Mouse (Mus musculus) olfactory bulb, adult 2 months (tissue): ENCODE measurements around the gene Pus10. TPM values are rescaled to one million over a fixed set of nuclear protein-coding genes. Genes with fewer than 3 reads are reported as not detected.

Experiments used
- H3K27ac ChIP-seq: fragments of 200-500 bp; 2 replicates; pipeline ENCODE4 v1.5.1; 2012; ENCODE audit warnings: low read depth, low read length; ENCODE audit not compliant: insufficient read depth
- H3K4me1 ChIP-seq: fragments of 200-500 bp; 2 replicates; pipeline ENCODE4 v1.6.1; 2012; ENCODE audit warnings: low read length; ENCODE audit not compliant: control insufficient read depth, insufficient read depth
- H3K4me3 ChIP-seq: fragments of 200-500 bp; 2 replicates; pipeline ENCODE4 v1.5.1; 2012; ENCODE audit warnings: mild to moderate bottlenecking, low read depth, low read length, moderate library complexity; ENCODE audit not compliant: insufficient read depth
- CTCF ChIP-seq: fragments of 200-500 bp; IDR thresholded peaks from 2 replicates; pipeline ENCODE4 v1.5.1; 2012; ENCODE audit warnings: low read depth, mild to moderate bottlenecking, low read length, moderate library complexity; ENCODE audit not compliant: insufficient read depth
- POLR2A ChIP-seq: fragments of 200-500 bp; IDR thresholded peaks from 2 replicates; pipeline ENCODE4 v1.6.1; 2012; ENCODE audit warnings: mild to moderate bottlenecking, low read depth, low read length, moderate library complexity; ENCODE audit not compliant: insufficient read depth
- WGBS: fragments of 180-500 bp; shearing (Covaris S2); methylation state at CpG from one replicate; pipeline ENCODE4 v1.1.7; 2018; 5-methylcytosine and 5-hydroxymethylcytosine counted together
- polyA plus RNA-seq: library from polyadenylated mRNA; stranded (reverse); fragments of >200 nt; gene quantifications from 2 replicates; pipeline ENCODE4 v1.2.4, GENCODE M21; 2012; ENCODE audit warnings: low replicate concordance; ENCODE audit not compliant: missing spikeins, insufficient read depth, insufficient read length

Pus10 gene
- polyA plus RNA-seq, 1 experiment, result not detected

DNA sequence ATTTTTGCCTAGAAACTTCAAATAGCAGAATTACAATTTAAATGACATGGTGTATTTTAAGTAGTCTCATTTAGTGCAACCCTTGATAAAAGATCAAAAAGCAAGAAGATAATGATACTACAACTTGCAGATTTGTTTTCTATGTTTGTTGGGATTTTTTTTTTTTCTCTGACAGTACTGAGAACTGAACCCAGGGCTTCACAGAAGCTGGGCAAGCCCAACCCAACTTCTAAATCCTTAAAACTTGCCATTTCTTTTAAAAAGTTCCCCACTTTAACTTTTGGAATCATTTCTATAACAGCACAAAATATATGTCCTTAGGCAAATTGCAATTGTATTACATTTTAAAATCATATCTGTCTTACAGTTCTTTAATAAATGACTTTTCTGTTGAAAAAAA is 103.6 kb downstream of the Pus10 start:
- Histone ChIP-seq H3K4me3 (no peak overlapping the region), H3K4me1 (no peaks in the 10 kb centered on the region), H3K27ac (no peak overlapping the region)
- no peak for TF ChIP-seq POLR2A
- no peak for TF ChIP-seq CTCF

DNA sequence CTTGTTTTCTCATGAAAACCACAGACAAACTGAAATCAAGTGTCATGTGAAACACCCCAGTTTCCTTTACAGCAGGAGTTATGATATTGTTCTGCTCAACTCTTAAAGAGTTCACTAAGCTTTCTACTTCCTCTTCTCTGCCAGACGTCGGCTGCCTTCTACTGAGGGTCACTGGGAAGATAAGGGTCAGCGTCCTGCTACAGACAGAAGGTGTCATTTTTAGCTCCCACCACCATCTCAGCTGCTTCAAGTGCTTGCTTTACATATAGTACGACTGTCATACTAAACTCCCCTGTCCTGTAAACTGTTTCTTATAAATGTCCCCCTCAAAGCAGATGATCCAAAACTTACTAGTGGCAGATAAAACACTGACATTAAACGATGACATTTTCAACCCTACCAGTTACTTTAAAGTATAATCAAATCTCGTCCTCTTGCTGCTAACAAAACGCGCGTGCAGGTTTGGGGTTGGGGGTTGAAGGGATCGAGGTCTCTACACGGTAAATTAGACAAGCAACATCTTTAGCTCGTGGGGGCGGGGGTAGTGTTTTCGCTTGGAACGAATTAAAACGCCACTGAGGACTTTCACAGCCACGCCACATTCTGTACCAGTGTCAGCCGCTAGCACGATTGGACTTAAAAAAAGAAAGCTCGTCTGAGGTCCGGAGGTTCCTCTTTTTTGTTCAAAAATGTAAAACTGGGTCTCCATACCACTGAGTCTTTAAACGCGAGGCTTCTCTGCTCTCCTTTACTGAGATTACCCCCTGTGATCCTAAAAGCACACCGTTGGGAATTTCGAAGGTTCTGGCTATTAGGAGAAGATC is 104.4 kb downstream of the Pus10 start:
- H3K4me1 ChIP-seq, result no peaks in the 10 kb centered on the region
- peak overlapping the region; percentile 84 for H3K27ac ChIP-seq
- 2% methylated on average over 25 of the region's 25 CpGs for WGBS
- H3K4me3 ChIP-seq, result peak overlapping the region; percentile 91
- TF ChIP-seq POLR2A, result no peak
- TF ChIP-seq CTCF, result no peak

DNA sequence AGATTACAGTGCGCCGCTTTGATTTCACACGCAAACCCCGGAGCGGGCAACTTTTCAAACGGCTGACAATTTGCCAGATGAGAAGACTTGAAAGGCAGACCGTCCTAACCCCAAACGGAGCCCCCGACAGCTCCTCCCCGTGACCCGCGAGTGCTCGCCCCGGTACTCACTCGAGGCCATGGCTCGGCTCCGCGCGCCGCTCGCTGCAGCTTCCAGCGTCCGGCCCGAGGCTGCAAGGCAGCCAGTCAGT is 105.0 kb downstream of the Pus10 start:
- Histone ChIP-seq H3K4me3 (peak overlapping the region; percentile 91), H3K4me1 (no peaks in the 10 kb centered on the region), H3K27ac (peak overlapping the region; percentile 84)
- under 1% methylated on average over 24 of the region's 24 CpGs for WGBS
- no peak for TF ChIP-seq POLR2A
- TF ChIP-seq CTCF, result no peak

DNA sequence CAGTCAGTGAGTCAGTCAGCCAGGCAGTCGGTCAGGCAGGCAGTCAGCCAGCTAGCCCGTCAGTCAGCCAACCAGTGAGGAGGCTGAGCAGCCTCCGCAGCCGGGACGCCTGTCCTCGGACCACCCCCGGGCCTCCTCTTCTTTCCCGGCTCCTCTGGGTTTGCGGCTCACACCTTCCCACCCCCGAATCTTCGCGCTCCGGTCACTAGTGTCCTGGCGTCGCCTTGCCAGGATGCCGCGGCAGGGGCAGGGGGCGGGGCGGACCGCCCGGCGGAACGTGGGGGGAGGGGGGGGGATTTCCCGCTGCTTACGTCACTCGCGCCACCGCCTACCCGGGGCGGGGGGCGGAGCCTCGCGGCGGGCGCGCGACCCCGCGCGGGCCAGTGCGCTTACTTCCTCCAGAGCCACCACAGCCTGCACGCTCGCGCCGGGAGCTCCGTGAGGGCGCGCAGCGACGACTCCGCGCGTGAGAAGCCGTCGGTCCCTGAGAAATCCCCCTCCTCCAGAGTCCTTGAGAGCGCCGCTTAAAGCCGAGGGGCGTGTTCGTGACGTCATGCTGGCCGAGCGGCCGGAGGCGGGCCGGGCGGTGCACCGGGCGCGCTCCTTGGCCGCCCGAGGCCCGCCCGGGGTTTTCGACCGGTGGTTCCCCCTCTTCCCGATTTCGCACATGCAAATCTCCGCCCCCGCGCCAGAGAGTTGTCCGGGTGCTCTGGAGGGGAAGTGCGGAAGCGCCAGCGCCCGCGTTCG is 105.5 kb downstream of the Pus10 start, which contains the start of gene Rel:
Gene Rel, minus strand, starts transcription at position 211 of the 747 bp plus-strand sequence.
- under 1% methylated on average over 79 of the region's 88 CpGs for WGBS
- peak within 1 kb of the TSS; percentile 84 for H3K27ac ChIP-seq
- H3K4me3 ChIP-seq, result peak within 1 kb of the TSS; percentile 91
- H3K4me1 ChIP-seq, result no peaks in the 10 kb centered on the region
- TF ChIP-seq POLR2A (peak; percentile 96), CTCF (no peak)

DNA sequence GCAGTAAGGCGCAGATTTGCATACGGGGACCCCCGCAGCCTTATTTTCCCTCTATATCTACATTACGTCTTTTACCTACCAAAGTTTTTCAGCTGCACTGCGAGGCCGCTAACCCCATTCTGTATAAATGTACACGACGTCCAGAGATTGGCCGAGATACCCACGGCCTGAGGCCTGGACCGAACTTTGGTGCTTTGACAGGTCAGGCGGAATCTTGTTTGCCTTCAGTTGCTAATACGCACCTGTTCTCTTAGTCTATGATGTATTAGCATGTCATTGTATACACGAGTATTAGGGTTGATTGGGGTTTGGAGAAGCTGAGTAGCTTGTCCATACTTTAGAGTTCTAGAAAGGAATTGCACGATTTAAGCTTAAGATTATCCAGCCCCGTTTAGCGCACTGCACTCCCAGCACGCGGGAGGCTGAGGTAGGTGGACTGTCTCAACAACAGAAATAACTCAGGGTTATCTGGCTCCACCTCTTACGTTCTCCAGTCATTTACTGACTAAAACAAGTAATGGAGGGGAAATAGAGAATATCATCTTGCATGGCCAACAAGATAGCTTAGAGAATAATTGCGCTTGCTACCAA is 106.1 kb downstream of the Pus10 start:
- Histone ChIP-seq H3K4me3 (peak overlapping the region; percentile 91), H3K4me1 (no peaks in the 10 kb centered on the region), H3K27ac (peak overlapping the region; percentile 81; the same call in 1 of the 2 replicates)
- no peak for TF ChIP-seq CTCF
- no peak for TF ChIP-seq POLR2A
- 8% methylated on average over 21 of the region's 21 CpGs for WGBS

DNA sequence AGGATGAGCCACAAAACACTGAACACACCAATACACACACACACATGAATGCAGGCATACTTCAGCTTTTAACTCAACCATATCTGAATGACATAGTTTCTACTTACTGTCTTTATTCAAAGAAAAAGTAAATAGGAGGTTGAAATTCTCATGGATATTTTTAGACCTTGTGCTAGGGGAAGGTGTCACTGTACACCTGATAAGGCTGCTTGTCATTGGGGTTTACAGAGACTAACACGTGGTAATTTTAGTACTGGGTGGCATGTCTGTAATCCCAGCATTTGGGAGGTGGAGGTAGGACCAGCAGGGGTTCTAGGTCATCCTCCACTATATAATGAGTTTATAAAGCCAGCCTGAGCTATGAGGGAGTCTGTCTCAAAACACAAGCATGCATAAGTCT is 107.0 kb downstream of the Pus10 start:
- whole genome bisulfite sequencing, result 60% methylated on average over 1 of the region's 1 CpGs
- Histone ChIP-seq H3K27ac (no peak overlapping the region), H3K4me3 (no peak overlapping the region), H3K4me1 (no peaks in the 10 kb centered on the region)
- no peak for TF ChIP-seq POLR2A
- no peak for TF ChIP-seq CTCF

DNA sequence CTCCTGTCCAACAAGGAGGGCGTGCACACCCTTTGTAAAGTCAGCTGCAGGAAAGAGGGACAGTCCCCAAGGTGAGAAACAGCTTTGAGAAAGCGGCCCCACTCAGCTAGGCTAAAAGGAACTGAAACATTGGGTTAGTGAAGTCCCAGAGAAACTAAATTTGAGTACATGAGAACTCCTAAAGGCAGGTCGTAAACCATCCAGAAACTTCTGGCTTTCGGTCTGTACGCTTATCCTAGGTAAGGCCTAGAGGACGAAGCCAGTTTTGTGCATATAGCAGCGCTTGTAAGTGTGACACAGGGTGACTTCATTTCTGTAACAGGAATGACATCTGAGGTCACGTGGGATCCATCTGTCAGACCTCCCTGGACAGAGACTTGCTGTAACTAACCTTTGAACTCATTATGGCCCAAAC is 113.3 kb downstream of the Pus10 start:
- WGBS, result 91% methylated on average over 8 of the region's 8 CpGs
- no peak overlapping the region for H3K27ac ChIP-seq
- TF ChIP-seq POLR2A (no peak), CTCF (no peak)
- H3K4me3 ChIP-seq, result no peak overlapping the region
- H3K4me1 ChIP-seq, result no peaks in the 10 kb centered on the region

DNA sequence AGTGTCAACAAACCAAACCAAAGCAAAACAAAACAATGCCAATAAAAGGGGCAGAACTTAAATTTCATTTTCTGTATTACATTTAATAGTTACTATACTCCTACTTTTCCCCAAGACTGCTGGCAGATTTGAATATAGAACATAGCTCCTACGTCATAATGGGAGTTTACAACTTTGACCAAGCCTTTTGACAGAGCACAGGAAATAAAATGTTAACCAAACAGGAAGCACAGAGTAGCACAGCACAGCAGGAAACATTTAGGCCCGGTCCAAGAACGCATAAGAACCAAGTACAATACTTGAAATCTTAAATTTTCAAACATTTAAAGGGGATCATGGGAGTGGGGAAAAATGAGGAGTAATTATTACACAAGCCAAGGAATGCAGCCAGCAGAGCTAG is 116.6 kb downstream of the Pus10 start:
- TF ChIP-seq POLR2A (no peak), CTCF (no peak)
- 93% methylated on average over 3 of the region's 3 CpGs for WGBS
- H3K4me1 ChIP-seq, result no peaks in the 10 kb centered on the region
- H3K4me3 ChIP-seq, result no peak overlapping the region
- no peak overlapping the region for H3K27ac ChIP-seq

Other genes with a start within 250 kb of the Pus10 start
- gene Ahsa2, start 167.6 kb upstream of the Pus10 start, polyA plus RNA-seq, result not detected in 2 replicates
- gene 1700093K21Rik, start 144.5 kb upstream of the Pus10 start, polyA plus RNA-seq, result not detected in 2 replicates
- not detected in 2 replicates for gene 0610010F05Rik, start 32.0 kb upstream of the Pus10 start, polyA plus RNA-seq
- not detected in 2 replicates for gene Pex13, start 285 bp downstream of the Pus10 start, polyA plus RNA-seq
- gene Rel, start 105.3 kb downstream of the Pus10 start, polyA plus RNA-seq, result not detected in 2 replicates
- not detected in 2 replicates for gene Papolg, start 229.6 kb downstream of the Pus10 start, polyA plus RNA-seq